Mouse (Mus musculus) intestine, embryonic 16.5 days (tissue): Measurements from ENCODE around the gene Npr1. TPM values are rescaled to one million over a fixed set of nuclear protein-coding genes. Genes with fewer than 3 reads are reported as not detected.
A peak's percentile ranks its signal among the peaks of the same experiment; 100 is the strongest.

Experiments used
- ATAC-seq: fragments of 200-750 bp; cut with Nextera tagmentation; 2 replicates; pipeline ENCODE4 v1.8.0; 2017; ENCODE audit warnings: moderate TSS enrichment, moderate library complexity
- H3K27ac ChIP-seq: fragments of 300-500 bp; sonication (generic); 2 replicates; pipeline ENCODE4 v1.5.1; 2014; ENCODE audit warnings: mild to moderate bottlenecking, low read length
- H3K27me3 ChIP-seq: fragments of 300-500 bp; sonication (generic); replicated peaks from 2 replicates; pipeline ENCODE4 v1.6.1; 2014; ENCODE audit warnings: low read length, control low read depth, mixed read lengths; ENCODE audit not compliant: control insufficient read depth, insufficient read depth
- H3K36me3 ChIP-seq: fragments of 300-500 bp; sonication (generic); 2 replicates; pipeline ENCODE4 v1.6.1; 2014; ENCODE audit warnings: low read length, control low read depth; ENCODE audit not compliant: control insufficient read depth, insufficient read depth
- H3K4me1 ChIP-seq: fragments of 300-500 bp; sonication (generic); 2 replicates; pipeline ENCODE4 v1.6.1; 2014; ENCODE audit warnings: low read length, control low read depth, mixed read lengths; ENCODE audit not compliant: control insufficient read depth, insufficient read depth
- H3K4me2 ChIP-seq: fragments of 300-500 bp; sonication (generic); 2 replicates; pipeline ENCODE4 v1.6.1; 2014; ENCODE audit warnings: low read depth, low read length, control low read depth
- H3K4me3 ChIP-seq: fragments of 300-500 bp; sonication (generic); 2 replicates; pipeline ENCODE4 v1.5.1; 2014; ENCODE audit warnings: mild to moderate bottlenecking, low read length
- H3K9ac ChIP-seq: fragments of 300-500 bp; sonication (generic); 2 replicates; pipeline ENCODE4 v1.6.1; 2014; ENCODE audit warnings: low read depth, low read length
- H3K9me3 ChIP-seq: fragments of 300-500 bp; sonication (generic); 2 replicates; pipeline ENCODE4 v1.6.1; 2016; ENCODE audit warnings: low read length, control low read depth; ENCODE audit not compliant: control insufficient read depth
- whole genome bisulfite sequencing: fragments of 180-500 bp; shearing (Covaris S2); extraction: QIAGEN DNeasy Blood & Tissue Kit; methylation state at CpG from one replicate; pipeline ENCODE4 v1.1.7; 2014; 5-methylcytosine and 5-hydroxymethylcytosine counted together
- polyA plus RNA-seq: library from polyadenylated mRNA; unstranded; fragments of >200 nt; fragmentation: Nextera tagmentation; extraction: Ambion mirVana; gene quantifications from 2 replicates; pipeline ENCODE4 v1.2.1, GENCODE M21; 2015

Npr1 gene
- polyA plus RNA-seq, 1 experiment from 2014 or later = 6.6 TPM

GRCm38 (mm10) chr3:90508287-90508949 is 42.8 kb upstream of the Npr1 start:
- Histone ChIP-seq H3K36me3 (peaks cover 9% of the 10 kb centered on the region; the same call in 1 of the 2 replicates), H3K9ac (peak overlapping the region; percentile 100), H3K4me1 (peaks cover 12% of the 10 kb centered on the region), H3K9me3 (no peaks in the 10 kb centered on the region), H3K4me3 (peak overlapping the region; percentile 95), H3K27ac (peak overlapping the region; percentile 94), H3K4me2 (peak overlapping the region; percentile 66), H3K27me3 (no peaks in the 10 kb centered on the region)
- 1% methylated on average over 20 of the region's 20 CpGs for WGBS
- ATAC-seq = no peak

GRCm38 (mm10) chr3:90506362-90506761 is 40.7 kb upstream of the Npr1 start:
- H3K27me3 ChIP-seq = no peaks in the 10 kb centered on the region
- H3K9me3 ChIP-seq = no peaks in the 10 kb centered on the region
- peaks cover 20% of the 10 kb centered on the region; the same call in 1 of the 2 replicates for H3K36me3 ChIP-seq
- no peak overlapping the region for H3K9ac ChIP-seq
- 68% methylated on average over 3 of the region's 3 CpGs for WGBS
- peaks cover 12% of the 10 kb centered on the region for H3K4me1 ChIP-seq
- H3K4me2 ChIP-seq = no peak overlapping the region
- ATAC-seq = no peak
- no peak overlapping the region for H3K27ac ChIP-seq
- H3K4me3 ChIP-seq = no peak overlapping the region

GRCm38 (mm10) chr3:90505216-90505615 is 39.5 kb upstream of the Npr1 start:
- Histone ChIP-seq H3K9ac (no peak overlapping the region), H3K4me2 (no peak overlapping the region), H3K27me3 (no peaks in the 10 kb centered on the region), H3K9me3 (no peaks in the 10 kb centered on the region), H3K4me1 (peaks cover 12% of the 10 kb centered on the region), H3K27ac (no peak overlapping the region), H3K36me3 (peaks cover 23% of the 10 kb centered on the region; the same call in 1 of the 2 replicates), H3K4me3 (no peak overlapping the region)
- ATAC-seq = no peak
- WGBS = 88% methylated on average over 5 of the region's 5 CpGs

GRCm38 (mm10) chr3:90503444-90503843 is 37.8 kb upstream of the Npr1 start:
- no peak overlapping the region for H3K4me3 ChIP-seq
- ATAC-seq = no peak
- no peaks in the 10 kb centered on the region for H3K9me3 ChIP-seq
- no peak overlapping the region for H3K27ac ChIP-seq
- peaks cover 12% of the 10 kb centered on the region for H3K4me1 ChIP-seq
- no peak overlapping the region for H3K4me2 ChIP-seq
- H3K27me3 ChIP-seq = no peaks in the 10 kb centered on the region
- peaks cover 23% of the 10 kb centered on the region; the same call in 1 of the 2 replicates for H3K36me3 ChIP-seq
- H3K9ac ChIP-seq = no peak overlapping the region
- 68% methylated on average over 4 of the region's 4 CpGs for WGBS

GRCm38 (mm10) chr3:90497597-90497996 is 31.9 kb upstream of the Npr1 start:
- Histone ChIP-seq H3K4me3 (no peak overlapping the region), H3K9me3 (no peaks in the 10 kb centered on the region), H3K36me3 (peaks cover 19% of the 10 kb centered on the region; the same call in 1 of the 2 replicates), H3K4me2 (no peak overlapping the region), H3K27me3 (no peaks in the 10 kb centered on the region), H3K4me1 (peaks cover 7% of the 10 kb centered on the region; the same call in 1 of the 2 replicates), H3K27ac (no peak overlapping the region), H3K9ac (no peak overlapping the region)
- no peak for ATAC-seq

- no peaks in the 10 kb centered on the region for H3K9me3 ChIP-seq
- no peak overlapping the region for H3K4me2 ChIP-seq
- WGBS = 90% methylated on average over 7 of the region's 7 CpGs
- no peak overlapping the region for H3K4me3 ChIP-seq
- H3K36me3 ChIP-seq = peaks cover 11% of the 10 kb centered on the region; the same call in 1 of the 2 replicates
- no peak for ATAC-seq
- H3K9ac ChIP-seq = no peak overlapping the region
- no peak overlapping the region for H3K27ac ChIP-seq
- H3K4me1 ChIP-seq = peaks cover 7% of the 10 kb centered on the region; the same call in 1 of the 2 replicates
- H3K27me3 ChIP-seq = no peaks in the 10 kb centered on the region
Observed at GRCm38 (mm10) chr3:90495850-90496525, 30.3 kb upstream of the Npr1 start.

GRCm38 (mm10) chr3:90493831-90494540 is 28.3 kb upstream of the Npr1 start:
- H3K36me3 ChIP-seq = peaks cover 11% of the 10 kb centered on the region; the same call in 1 of the 2 replicates
- peak overlapping the region; percentile 47; the same call in 1 of the 2 replicates for H3K27ac ChIP-seq
- no peak for ATAC-seq
- H3K4me3 ChIP-seq = no peak overlapping the region
- H3K4me1 ChIP-seq = peaks cover 12% of the 10 kb centered on the region; the same call in 1 of the 2 replicates
- no peaks in the 10 kb centered on the region for H3K9me3 ChIP-seq
- no peak overlapping the region; the same call in 1 of the 2 replicates for H3K9ac ChIP-seq
- 52% methylated on average over 4 of the region's 4 CpGs for WGBS
- H3K4me2 ChIP-seq = 0 out of 2 replicates have a peak overlapping the region, but pooled peaks have one; percentile 3
- H3K27me3 ChIP-seq = no peaks in the 10 kb centered on the region

- Histone ChIP-seq H3K9ac (no peak overlapping the region), H3K27me3 (no peaks in the 10 kb centered on the region), H3K4me2 (no peak overlapping the region), H3K4me1 (peaks cover 12% of the 10 kb centered on the region; the same call in 1 of the 2 replicates), H3K36me3 (peaks cover 7% of the 10 kb centered on the region; the same call in 1 of the 2 replicates), H3K9me3 (no peaks in the 10 kb centered on the region), H3K4me3 (no peak overlapping the region), H3K27ac (no peak overlapping the region)
- WGBS = 40% methylated on average over 2 of the region's 2 CpGs
- ATAC-seq = 0 out of 2 replicates have a peak, but pooled peaks have one; percentile 9
Observed at GRCm38 (mm10) chr3:90491350-90491749, 25.7 kb upstream of the Npr1 start.

- Histone ChIP-seq H3K9me3 (no peaks in the 10 kb centered on the region), H3K9ac (peak within 1 kb of the TSS; percentile 89), H3K27me3 (no peaks in the 10 kb centered on the region), H3K4me2 (peak within 1 kb of the TSS; percentile 73), H3K36me3 (peaks cover 8% of the 10 kb centered on the region; the same call in 1 of the 2 replicates), H3K4me1 (peaks cover 12% of the 10 kb centered on the region; the same call in 1 of the 2 replicates), H3K4me3 (peak within 1 kb of the TSS; percentile 86), H3K27ac (peak within 1 kb of the TSS; percentile 82)
- ATAC-seq = peak; percentile 98
- under 1% methylated on average over 37 of the region's 37 CpGs for WGBS
Observed at GRCm38 (mm10) chr3:90490696-90491256, 25.1 kb upstream of the Npr1 start, which contains the start of gene Snapin. Gene Snapin, minus strand, starts transcription at chr3:90491033.
